Mouse (Mus musculus): ENCODE data around the gene Vdr. TPM values are rescaled to one million over a fixed set of nuclear protein-coding genes. Genes with fewer than 3 reads are reported as not detected.
A peak's percentile ranks its signal among the peaks of the same experiment; 100 is the strongest.

Vdr gene
- total RNA-seq, 2 experiments from 2014 or later, result 6.4 to 33.3 TPM

- DNase-seq, result peak; percentile 67 to 81
Measured at GRCm38 (mm10) chr15:97830788-97831241, 79.6 kb downstream of the Vdr start.

- no peak for DNase-seq
Measured at GRCm38 (mm10) chr15:97830253-97830787, 80.1 kb downstream of the Vdr start.

- no peak for DNase-seq
Measured at GRCm38 (mm10) chr15:97829432-97829831, 81.0 kb downstream of the Vdr start.

- DNase-seq, result peak in 1 of 2 experiments; percentile 50
Measured at GRCm38 (mm10) chr15:97828901-97829338, 81.5 kb downstream of the Vdr start.

- DNase-seq, result no peak
Measured at GRCm38 (mm10) chr15:97828221-97828842, 82.1 kb downstream of the Vdr start.

- DNase-seq, result no peak
Measured at GRCm38 (mm10) chr15:97827401-97827800, 83.0 kb downstream of the Vdr start.

GRCm38 (mm10) chr15:97826588-97827261, 83.7 kb downstream of the Vdr start:
- DNase-seq, result no peak

GRCm38 (mm10) chr15:97825941-97826587, 84.4 kb downstream of the Vdr start:
- no peak for DNase-seq

- DNase-seq, result peak; percentile 95
Measured at GRCm38 (mm10) chr15:97825071-97825940, 85.1 kb downstream of the Vdr start.

- peak; percentile 72 to 82 for DNase-seq
Measured at GRCm38 (mm10) chr15:97824042-97824441, 86.4 kb downstream of the Vdr start.

GRCm38 (mm10) chr15:97823479-97823878, 87.0 kb downstream of the Vdr start:
- peak; percentile 46 to 59 for DNase-seq

- DNase-seq, result no peak
Measured at GRCm38 (mm10) chr15:97822545-97823228, 87.7 kb downstream of the Vdr start.

GRCm38 (mm10) chr15:97821983-97822363, 88.5 kb downstream of the Vdr start:
- peak in 1 of 2 experiments; percentile 39 for DNase-seq

GRCm38 (mm10) chr15:97821321-97821982, 89.0 kb downstream of the Vdr start:
- DNase-seq, result peak; percentile 78 to 80

- no peak for DNase-seq
Measured at GRCm38 (mm10) chr15:97819937-97820336, 90.5 kb downstream of the Vdr start.

- no peak for DNase-seq
Measured at GRCm38 (mm10) chr15:97816199-97816994, 94.0 kb downstream of the Vdr start.

GRCm38 (mm10) chr15:97815254-97815653, 95.2 kb downstream of the Vdr start:
- DNase-seq, result peak in 1 of 2 experiments; percentile 71

GRCm38 (mm10) chr15:97814703-97815102, 95.7 kb downstream of the Vdr start:
- peak; percentile 70 to 71 for DNase-seq

GRCm38 (mm10) chr15:97813452-97814204, 96.8 kb downstream of the Vdr start:
- DNase-seq, result peak in 1 of 2 experiments; percentile 75
